Mouse (Mus musculus) liver, embryonic 15.5 days (tissue): Measurements from ENCODE around the gene Ccnd2. TPM values are rescaled to one million over a fixed set of nuclear protein-coding genes. Genes with fewer than 3 reads are reported as not detected.

ENCODE experiments used
- ATAC-seq: fragments of 200-750 bp; cut with Nextera tagmentation; 2 replicates; pipeline ENCODE4 v1.8.0; 2017; ENCODE audit warnings: moderate number of reproducible peaks, mild to moderate bottlenecking, moderate library complexity; ENCODE audit not compliant: insufficient read depth
- H3K27ac ChIP-seq: fragments of 300-500 bp; sonication (generic); replicated peaks from 2 replicates; pipeline ENCODE4 v1.5.1; 2015; ENCODE audit warnings: mild to moderate bottlenecking, inconsistent platforms
- H3K27me3 ChIP-seq: fragments of 300-500 bp; sonication (generic); 2 replicates; pipeline ENCODE4 v1.6.1; 2015; ENCODE audit warnings: mild to moderate bottlenecking, inconsistent platforms
- H3K36me3 ChIP-seq: fragments of 300-500 bp; sonication (generic); replicated peaks from 2 replicates; pipeline ENCODE4 v1.6.1; 2015; ENCODE audit warnings: moderate library complexity, mild to moderate bottlenecking, inconsistent platforms
- H3K4me1 ChIP-seq: fragments of 300-500 bp; sonication (generic); replicated peaks from 2 replicates; pipeline ENCODE4 v1.6.1; 2015; ENCODE audit warnings: inconsistent platforms
- H3K4me2 ChIP-seq: fragments of 300-500 bp; sonication (generic); 2 replicates; pipeline ENCODE4 v1.6.1; 2015; ENCODE audit warnings: moderate library complexity, mild to moderate bottlenecking, inconsistent platforms
- H3K4me3 ChIP-seq: fragments of 300-500 bp; sonication (generic); replicated peaks from 2 replicates; pipeline ENCODE4 v1.5.1; 2015; ENCODE audit warnings: mild to moderate bottlenecking, inconsistent platforms
- H3K9ac ChIP-seq: fragments of 300-500 bp; sonication (generic); 2 replicates; pipeline ENCODE4 v1.6.1; 2015; ENCODE audit warnings: moderate library complexity, mild to moderate bottlenecking, inconsistent platforms
- H3K9me3 ChIP-seq: fragments of 300-500 bp; sonication (generic); replicated peaks from 2 replicates; pipeline ENCODE4 v1.6.1; 2016; ENCODE audit warnings: inconsistent platforms
- WGBS: fragments of 180-500 bp; shearing (Covaris S2); methylation state at CpG from one replicate; pipeline ENCODE4 v1.1.7; 2015; ENCODE audit warnings: mixed read lengths; ENCODE audit not compliant: insufficient replicate concordance; 5-methylcytosine and 5-hydroxymethylcytosine counted together
- polyA plus RNA-seq: library from polyadenylated mRNA; unstranded; fragments of >200 nt; fragmentation: Nextera tagmentation; extraction: Ambion mirVana; gene quantifications from 2 replicates; pipeline ENCODE4 v1.2.1, GENCODE M21; 2015

The Ccnd2 gene
- polyA plus RNA-seq, 1 experiment from 2014 or later = 47.6 TPM

DNA sequence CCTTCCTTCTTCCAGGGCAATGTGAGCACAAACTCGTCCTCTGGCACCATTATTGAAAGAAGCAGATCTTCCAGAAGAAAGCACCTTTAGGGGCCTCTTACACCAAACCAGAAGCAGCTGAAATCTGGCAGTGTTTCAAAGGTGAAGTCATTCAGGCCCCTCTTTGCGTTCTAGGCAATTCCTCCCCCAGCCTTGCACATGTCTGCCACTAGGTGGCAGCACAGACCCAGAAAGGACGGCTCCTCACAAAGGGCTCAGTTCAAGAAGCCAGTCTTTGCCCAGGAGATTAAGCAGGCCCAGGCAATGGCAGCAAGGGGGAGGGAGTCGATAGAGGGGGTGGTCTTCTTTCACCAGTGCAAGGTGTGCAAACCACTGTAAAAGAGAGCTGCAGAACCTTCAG lies 4.3 kb downstream of the Ccnd2 start:
- under 1% methylated on average over 4 of the region's 4 CpGs for WGBS
- peaks cover 64% of the 10 kb centered on the region for H3K4me1 ChIP-seq
- no peak overlapping the region for H3K27ac ChIP-seq
- no peaks in the 10 kb centered on the region for H3K36me3 ChIP-seq
- H3K9ac ChIP-seq = no peak overlapping the region
- ATAC-seq = no peak
- H3K4me3 ChIP-seq = no peak overlapping the region
- H3K9me3 ChIP-seq = no peaks in the 10 kb centered on the region
- no peak overlapping the region for H3K4me2 ChIP-seq
- H3K27me3 ChIP-seq = peaks cover 49% of the 10 kb centered on the region

GRCm38 (mm10) chr6:127146322-127146947 lies 5.6 kb downstream of the Ccnd2 start:
- peaks cover 37% of the 10 kb centered on the region for H3K27me3 ChIP-seq
- H3K9ac ChIP-seq = no peak overlapping the region
- H3K36me3 ChIP-seq = no peaks in the 10 kb centered on the region
- ATAC-seq = no peak
- no peak overlapping the region for H3K4me2 ChIP-seq
- no peak overlapping the region for H3K27ac ChIP-seq
- 85% methylated on average over 3 of the region's 3 CpGs for WGBS
- H3K4me1 ChIP-seq = peaks cover 59% of the 10 kb centered on the region
- H3K4me3 ChIP-seq = no peak overlapping the region
- H3K9me3 ChIP-seq = no peaks in the 10 kb centered on the region

GRCm38 (mm10) chr6:127145464-127146190 lies 6.4 kb downstream of the Ccnd2 start:
- 28% methylated on average over 20 of the region's 20 CpGs for WGBS
- H3K9ac ChIP-seq = no peak overlapping the region
- H3K36me3 ChIP-seq = no peaks in the 10 kb centered on the region
- peaks cover 29% of the 10 kb centered on the region for H3K27me3 ChIP-seq
- H3K4me2 ChIP-seq = no peak overlapping the region
- ATAC-seq = no peak
- H3K4me1 ChIP-seq = peaks cover 52% of the 10 kb centered on the region
- no peaks in the 10 kb centered on the region for H3K9me3 ChIP-seq
- no peak overlapping the region for H3K27ac ChIP-seq
- H3K4me3 ChIP-seq = no peak overlapping the region

DNA sequence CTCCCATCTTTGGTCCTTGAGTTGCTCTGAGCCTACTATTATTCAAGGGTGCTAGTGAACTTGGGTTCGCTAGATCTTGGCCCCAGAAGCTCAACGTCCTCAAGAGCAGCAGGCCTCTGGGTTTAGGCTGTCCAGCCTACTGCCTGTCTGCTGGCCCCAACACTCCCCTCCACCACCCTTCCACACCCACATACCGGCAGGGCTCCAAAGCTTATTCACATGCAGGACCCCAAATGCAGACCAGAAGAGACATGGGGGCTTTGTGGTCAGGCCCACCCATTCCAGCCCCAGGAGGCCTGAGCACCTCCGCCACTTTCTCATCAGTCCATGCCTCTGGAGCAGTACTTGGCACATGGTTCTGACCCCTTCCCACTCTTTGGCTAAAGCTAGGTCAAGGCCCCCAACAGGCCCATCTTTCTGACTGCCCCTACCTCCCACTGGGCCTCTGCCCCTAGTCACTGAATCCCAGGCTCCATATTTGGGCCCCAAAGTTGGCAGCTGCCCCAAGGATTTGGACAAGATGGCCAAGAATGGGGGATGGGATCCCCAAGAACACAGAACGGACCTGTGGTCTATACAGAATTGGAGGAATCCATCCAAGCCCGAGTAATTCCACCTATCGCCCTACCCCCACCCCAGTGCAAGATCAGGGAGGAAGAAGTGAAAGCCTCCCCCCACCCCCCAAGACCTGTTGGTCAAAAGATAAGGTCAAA lies 8.3 kb downstream of the Ccnd2 start:
- Histone ChIP-seq H3K36me3 (no peaks in the 10 kb centered on the region), H3K9me3 (no peaks in the 10 kb centered on the region), H3K4me3 (no peak overlapping the region), H3K27ac (no peak overlapping the region), H3K4me1 (peaks cover 36% of the 10 kb centered on the region), H3K9ac (no peak overlapping the region), H3K27me3 (peaks cover 10% of the 10 kb centered on the region), H3K4me2 (no peak overlapping the region)
- no peak for ATAC-seq
- WGBS = 63% methylated on average over 7 of the region's 7 CpGs

- WGBS = 38% methylated on average over 10 of the region's 10 CpGs
- H3K36me3 ChIP-seq = no peaks in the 10 kb centered on the region
- ATAC-seq = no peak
- peak overlapping the region; percentile 51 for H3K4me2 ChIP-seq
- no peaks in the 10 kb centered on the region for H3K9me3 ChIP-seq
- H3K4me1 ChIP-seq = peaks cover 33% of the 10 kb centered on the region
- H3K4me3 ChIP-seq = no peak overlapping the region
- H3K27me3 ChIP-seq = peaks cover 4% of the 10 kb centered on the region
- H3K9ac ChIP-seq = no peak overlapping the region
- no peak overlapping the region for H3K27ac ChIP-seq
Observed at GRCm38 (mm10) chr6:127143124-127143520, 8.9 kb downstream of the Ccnd2 start.

GRCm38 (mm10) chr6:127142154-127143123 lies 9.6 kb downstream of the Ccnd2 start:
- no peaks in the 10 kb centered on the region; the same call in 1 of the 2 replicates for H3K27me3 ChIP-seq
- ATAC-seq = peak; percentile 49
- H3K9me3 ChIP-seq = no peaks in the 10 kb centered on the region
- peaks cover 33% of the 10 kb centered on the region for H3K4me1 ChIP-seq
- H3K27ac ChIP-seq = peak overlapping the region; percentile 49; the same call in 1 of the 2 replicates
- H3K9ac ChIP-seq = no peak overlapping the region
- no peaks in the 10 kb centered on the region for H3K36me3 ChIP-seq
- 6% methylated on average over 9 of the region's 10 CpGs for WGBS
- 0 out of 2 replicates have a peak overlapping the region, but pooled peaks have one; percentile 4 for H3K4me3 ChIP-seq
- H3K4me2 ChIP-seq = peak overlapping the region; percentile 51

DNA sequence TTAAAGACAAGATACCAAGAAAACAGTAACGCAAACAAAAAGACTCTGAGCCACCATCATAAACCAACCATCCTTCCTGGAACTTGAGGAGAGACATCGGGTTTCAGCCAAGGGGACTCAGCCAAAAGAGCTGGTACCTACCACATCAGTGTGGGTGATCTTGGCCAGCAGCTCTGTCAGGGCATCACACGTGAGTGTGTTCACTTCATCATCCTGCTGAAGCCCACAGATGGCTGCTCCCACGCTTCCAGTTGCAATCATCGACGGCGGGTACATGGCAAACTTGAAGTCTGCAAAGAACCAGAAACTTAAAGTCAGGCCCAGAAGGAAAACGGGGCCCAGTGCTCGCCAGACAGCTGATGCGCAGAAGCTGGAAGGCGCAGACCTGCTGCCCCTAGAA lies 13.0 kb downstream of the Ccnd2 start:
- H3K4me1 ChIP-seq = peaks cover 17% of the 10 kb centered on the region
- H3K4me3 ChIP-seq = no peak overlapping the region
- H3K4me2 ChIP-seq = no peak overlapping the region
- H3K36me3 ChIP-seq = no peaks in the 10 kb centered on the region
- no peak overlapping the region for H3K9ac ChIP-seq
- no peaks in the 10 kb centered on the region for H3K27me3 ChIP-seq
- H3K27ac ChIP-seq = no peak overlapping the region
- no peak for ATAC-seq
- WGBS = 74% methylated on average over 11 of the region's 11 CpGs
- H3K9me3 ChIP-seq = no peaks in the 10 kb centered on the region

DNA sequence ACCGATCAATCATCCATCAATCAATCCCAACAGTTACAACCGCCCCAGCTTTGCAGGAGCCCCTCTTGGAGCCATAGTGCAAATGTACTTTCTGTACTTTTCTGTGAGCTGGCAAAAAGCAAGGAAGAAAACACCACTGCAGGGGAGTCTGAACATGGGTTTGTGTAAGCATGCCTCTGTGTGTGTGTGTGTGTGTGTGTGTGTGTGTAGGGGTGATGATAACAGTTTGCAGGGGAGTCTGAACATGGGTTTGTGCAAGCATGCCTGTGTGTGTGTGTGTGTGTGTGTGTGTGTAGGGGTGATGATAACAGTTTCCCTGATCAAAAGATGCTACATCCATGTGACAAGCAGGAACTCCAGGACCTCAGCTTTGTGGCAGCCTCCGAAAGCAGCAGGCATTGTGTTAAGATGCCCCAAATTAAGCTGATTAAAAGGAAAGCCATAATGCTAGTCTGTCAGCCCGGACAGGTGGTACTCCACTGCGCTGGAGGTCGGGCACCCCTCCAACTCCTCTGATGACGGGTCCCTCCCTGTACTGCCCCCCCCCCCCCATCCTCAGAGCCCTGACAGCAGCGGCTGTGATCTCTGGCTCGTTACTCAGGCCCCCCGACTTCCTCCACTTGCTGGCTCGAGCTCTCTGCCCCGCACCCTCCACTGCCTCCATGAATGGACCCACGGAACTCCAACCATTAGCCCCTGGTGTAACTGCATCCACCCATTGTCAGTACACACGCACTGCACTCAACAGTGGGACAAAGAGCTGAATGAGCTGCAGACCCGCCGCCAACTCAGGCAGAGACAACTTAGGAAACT lies 18.4 kb downstream of the Ccnd2 start:
- Histone ChIP-seq H3K36me3 (no peaks in the 10 kb centered on the region), H3K27me3 (no peaks in the 10 kb centered on the region), H3K4me2 (no peak overlapping the region), H3K9me3 (no peaks in the 10 kb centered on the region), H3K4me1 (no peaks in the 10 kb centered on the region), H3K9ac (no peak overlapping the region), H3K27ac (no peak overlapping the region), H3K4me3 (no peak overlapping the region)
- ATAC-seq = no peak
- WGBS = 79% methylated on average over 16 of the region's 16 CpGs

DNA sequence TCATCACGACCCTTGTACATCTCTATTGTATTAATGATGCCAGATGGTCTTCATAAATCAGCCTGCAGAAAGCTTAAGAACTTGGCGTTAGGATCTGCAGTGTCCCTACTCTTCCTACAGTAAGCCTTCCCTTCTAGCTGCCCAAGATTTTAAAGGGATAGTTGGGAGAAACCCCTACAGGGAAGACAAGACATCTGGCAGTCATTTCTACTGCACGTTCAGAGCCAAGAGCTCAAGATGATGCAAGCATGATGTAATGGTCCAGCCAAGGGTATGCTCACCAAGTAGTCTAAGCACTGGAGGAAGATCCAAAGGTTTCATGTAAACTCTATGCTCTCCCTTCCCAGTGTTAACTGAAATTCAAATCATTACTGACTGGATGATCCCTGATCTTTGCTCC lies 19.3 kb downstream of the Ccnd2 start:
- Histone ChIP-seq H3K36me3 (0 out of 2 replicates have a peak, but pooled peaks cover 3% of the 10 kb centered on the region), H3K9ac (no peak overlapping the region), H3K27me3 (no peaks in the 10 kb centered on the region), H3K4me2 (no peak overlapping the region), H3K9me3 (no peaks in the 10 kb centered on the region), H3K27ac (no peak overlapping the region), H3K4me1 (no peaks in the 10 kb centered on the region), H3K4me3 (no peak overlapping the region)
- ATAC-seq = no peak
- WGBS = 63% methylated on average over 3 of the region's 3 CpGs

GRCm38 (mm10) chr6:127131946-127132345 lies 20.0 kb downstream of the Ccnd2 start:
- ATAC-seq = no peak
- Histone ChIP-seq H3K36me3 (0 out of 2 replicates have a peak, but pooled peaks cover 6% of the 10 kb centered on the region), H3K27ac (no peak overlapping the region), H3K9ac (no peak overlapping the region), H3K4me1 (no peaks in the 10 kb centered on the region), H3K9me3 (no peaks in the 10 kb centered on the region), H3K4me3 (no peak overlapping the region), H3K4me2 (no peak overlapping the region), H3K27me3 (no peaks in the 10 kb centered on the region)
- WGBS = 65% methylated on average over 3 of the region's 3 CpGs
